Mouse (Mus musculus) limb, embryonic 15.5 days (tissue): ENCODE results near the gene Znhit3. TPM values are rescaled to one million over a fixed set of nuclear protein-coding genes. Genes with fewer than 3 reads are reported as not detected.
A peak's percentile ranks its signal among the peaks of the same experiment; 100 is the strongest.

Source experiments
- ATAC-seq: fragments of 200-750 bp; cut with Nextera tagmentation; 2 replicates; pipeline ENCODE4 v1.8.0; 2017; ENCODE audit warnings: low read depth, moderate TSS enrichment; ENCODE audit not compliant: insufficient number of reproducible peaks, low FRiP score, low TSS enrichment
- H3K27ac ChIP-seq: fragments of 300-500 bp; sonication (generic); 2 replicates; pipeline ENCODE4 v1.5.1; 2015; ENCODE audit warnings: moderate library complexity, mild to moderate bottlenecking, inconsistent platforms
- H3K27me3 ChIP-seq: fragments of 300-500 bp; sonication (generic); 2 replicates; pipeline ENCODE4 v1.6.1; 2015; ENCODE audit warnings: inconsistent platforms
- H3K36me3 ChIP-seq: fragments of 300-500 bp; sonication (generic); 2 replicates; pipeline ENCODE4 v1.6.1; 2015; ENCODE audit warnings: inconsistent platforms
- H3K4me1 ChIP-seq: fragments of 300-500 bp; sonication (generic); 2 replicates; pipeline ENCODE4 v1.6.1; 2015; ENCODE audit warnings: inconsistent platforms
- H3K4me2 ChIP-seq: fragments of 300-500 bp; sonication (generic); 2 replicates; pipeline ENCODE4 v1.6.1; 2015; ENCODE audit warnings: mild to moderate bottlenecking, inconsistent platforms
- H3K4me3 ChIP-seq: fragments of 300-500 bp; sonication (generic); 2 replicates; pipeline ENCODE4 v1.5.1; 2015; ENCODE audit warnings: mild to moderate bottlenecking, inconsistent platforms
- H3K9ac ChIP-seq: fragments of 300-500 bp; sonication (generic); 2 replicates; pipeline ENCODE4 v1.6.1; 2015; ENCODE audit warnings: inconsistent platforms
- H3K9me3 ChIP-seq: fragments of 300-500 bp; sonication (generic); 2 replicates; pipeline ENCODE4 v1.6.1; 2016; ENCODE audit warnings: inconsistent platforms
- WGBS: fragments of 180-500 bp; shearing (Covaris S2); methylation state at CpG from one replicate; pipeline ENCODE4 v1.1.7; 2015; 5-methylcytosine and 5-hydroxymethylcytosine counted together
- polyA plus RNA-seq: library from polyadenylated mRNA; unstranded; fragments of >200 nt; fragmentation: Nextera tagmentation; extraction: Ambion mirVana; gene quantifications from 2 replicates; pipeline ENCODE4 v1.2.1, GENCODE M21; 2015

The Znhit3 gene
- polyA plus RNA-seq, 1 experiment from 2014 or later, result 51.6 TPM

- Histone ChIP-seq H3K9ac (no peak overlapping the region), H3K9me3 (no peaks in the 10 kb centered on the region), H3K36me3 (no peaks in the 10 kb centered on the region), H3K27me3 (no peaks in the 10 kb centered on the region), H3K4me2 (no peak overlapping the region), H3K27ac (no peak overlapping the region), H3K4me3 (no peak overlapping the region), H3K4me1 (peaks cover 25% of the 10 kb centered on the region)
- WGBS, result 42% methylated on average over 3 of the region's 3 CpGs
- no peak for ATAC-seq
These were observed 3.1 kb upstream of the Znhit3 start for GRCm38 (mm10) chr11:84919276-84919675.

GRCm38 (mm10) chr11:84918425-84918824, 2.3 kb upstream of the Znhit3 start:
- Histone ChIP-seq H3K9me3 (no peaks in the 10 kb centered on the region), H3K27ac (no peak overlapping the region), H3K4me1 (peaks cover 28% of the 10 kb centered on the region), H3K27me3 (no peaks in the 10 kb centered on the region), H3K36me3 (peaks cover 5% of the 10 kb centered on the region), H3K4me3 (no peak overlapping the region), H3K4me2 (peak overlapping the region; percentile 21), H3K9ac (no peak overlapping the region)
- ATAC-seq, result no peak
- 4% methylated on average over 16 of the region's 16 CpGs for WGBS

- Histone ChIP-seq H3K4me2 (peak overlapping the region; percentile 66), H3K4me3 (peak overlapping the region; percentile 94), H3K9me3 (no peaks in the 10 kb centered on the region), H3K27ac (no peak overlapping the region), H3K4me1 (peaks cover 28% of the 10 kb centered on the region), H3K9ac (peak overlapping the region; percentile 86; the same call in 1 of the 2 replicates), H3K36me3 (peaks cover 20% of the 10 kb centered on the region), H3K27me3 (no peaks in the 10 kb centered on the region)
- 57% methylated on average over 7 of the region's 7 CpGs for WGBS
- ATAC-seq, result no peak
These were observed 636 bp upstream of the Znhit3 start for GRCm38 (mm10) chr11:84916703-84917300.

DNA sequence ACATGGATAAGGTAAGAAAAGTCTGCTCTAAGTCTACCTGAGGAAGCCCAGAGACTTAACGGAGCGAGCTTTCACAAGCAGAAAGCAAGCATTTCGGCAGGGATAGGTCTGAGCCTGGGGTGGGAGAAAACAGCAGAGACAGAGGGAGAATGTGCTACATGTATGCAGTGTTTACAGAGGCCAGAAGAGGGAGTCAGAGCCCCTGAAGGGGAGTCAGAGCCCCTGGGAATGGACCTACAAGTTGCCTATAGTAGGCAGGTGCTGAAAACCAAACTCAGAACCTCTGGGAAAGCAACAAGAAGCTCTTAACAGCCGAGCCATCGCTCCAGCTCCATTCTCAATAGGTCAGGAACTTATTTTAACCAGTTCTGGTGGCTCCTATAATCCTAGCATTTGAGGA, 1.5 kb downstream of the Znhit3 start:
- Histone ChIP-seq H3K4me2 (0 out of 2 replicates have a peak overlapping the region, but pooled peaks have one; percentile 66), H3K36me3 (peaks cover 40% of the 10 kb centered on the region), H3K9ac (no peak overlapping the region), H3K4me3 (no peak overlapping the region), H3K27ac (no peak overlapping the region), H3K9me3 (no peaks in the 10 kb centered on the region), H3K27me3 (no peaks in the 10 kb centered on the region), H3K4me1 (peaks cover 28% of the 10 kb centered on the region)
- WGBS, result 79% methylated on average over 5 of the region's 5 CpGs
- ATAC-seq, result no peak

GRCm38 (mm10) chr11:84910411-84910810, 5.8 kb downstream of the Znhit3 start:
- H3K4me2 ChIP-seq, result no peak overlapping the region
- H3K4me1 ChIP-seq, result peaks cover 13% of the 10 kb centered on the region
- no peaks in the 10 kb centered on the region for H3K9me3 ChIP-seq
- no peak overlapping the region for H3K4me3 ChIP-seq
- 76% methylated on average over 4 of the region's 4 CpGs for WGBS
- no peaks in the 10 kb centered on the region for H3K27me3 ChIP-seq
- ATAC-seq, result no peak
- H3K36me3 ChIP-seq, result peaks cover 82% of the 10 kb centered on the region
- H3K27ac ChIP-seq, result no peak overlapping the region
- H3K9ac ChIP-seq, result no peak overlapping the region

DNA sequence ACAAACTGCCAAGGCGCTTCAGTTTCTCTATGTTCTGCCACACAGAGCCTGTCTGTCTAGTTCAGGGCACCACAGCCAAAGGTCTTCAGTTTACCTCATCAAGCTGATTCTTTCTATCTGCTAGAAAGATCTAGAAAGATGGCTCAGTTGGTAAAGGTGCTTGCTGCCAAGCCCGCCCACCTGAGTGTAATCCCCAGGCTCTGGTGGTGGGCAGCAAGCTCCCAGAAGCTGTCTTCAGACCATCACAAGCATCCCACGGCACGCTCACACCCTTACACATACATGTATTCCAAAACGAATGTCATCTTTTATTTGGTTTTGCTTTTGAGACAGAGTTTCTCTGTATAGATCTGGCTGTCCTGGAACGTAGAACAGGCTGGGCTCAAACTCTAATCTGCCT, 7.7 kb downstream of the Znhit3 start:
- Histone ChIP-seq H3K4me2 (no peak overlapping the region), H3K36me3 (peaks cover 93% of the 10 kb centered on the region), H3K9me3 (no peaks in the 10 kb centered on the region), H3K4me1 (no peaks in the 10 kb centered on the region), H3K27me3 (no peaks in the 10 kb centered on the region), H3K9ac (no peak overlapping the region), H3K4me3 (no peak overlapping the region), H3K27ac (no peak overlapping the region)
- WGBS, result 93% methylated on average over 6 of the region's 6 CpGs
- ATAC-seq, result no peak

- H3K4me1 ChIP-seq, result no peaks in the 10 kb centered on the region
- no peaks in the 10 kb centered on the region for H3K9me3 ChIP-seq
- H3K27me3 ChIP-seq, result no peaks in the 10 kb centered on the region
- WGBS, result 73% methylated on average over 3 of the region's 3 CpGs
- ATAC-seq, result no peak
- H3K27ac ChIP-seq, result no peak overlapping the region
- no peak overlapping the region for H3K4me3 ChIP-seq
- H3K36me3 ChIP-seq, result peaks cover 94% of the 10 kb centered on the region
- H3K9ac ChIP-seq, result no peak overlapping the region
- H3K4me2 ChIP-seq, result no peak overlapping the region
These were observed 9.1 kb downstream of the Znhit3 start for GRCm38 (mm10) chr11:84907081-84907480.

GRCm38 (mm10) chr11:84904597-84905144, 11.5 kb downstream of the Znhit3 start:
- H3K4me3 ChIP-seq, result no peak overlapping the region
- H3K36me3 ChIP-seq, result peaks cover 96% of the 10 kb centered on the region
- H3K9ac ChIP-seq, result no peak overlapping the region
- H3K9me3 ChIP-seq, result no peaks in the 10 kb centered on the region
- H3K4me2 ChIP-seq, result no peak overlapping the region
- H3K27me3 ChIP-seq, result no peaks in the 10 kb centered on the region
- no peak for ATAC-seq
- no peaks in the 10 kb centered on the region for H3K4me1 ChIP-seq
- no peak overlapping the region for H3K27ac ChIP-seq
- 86% methylated on average over 9 of the region's 9 CpGs for WGBS

DNA sequence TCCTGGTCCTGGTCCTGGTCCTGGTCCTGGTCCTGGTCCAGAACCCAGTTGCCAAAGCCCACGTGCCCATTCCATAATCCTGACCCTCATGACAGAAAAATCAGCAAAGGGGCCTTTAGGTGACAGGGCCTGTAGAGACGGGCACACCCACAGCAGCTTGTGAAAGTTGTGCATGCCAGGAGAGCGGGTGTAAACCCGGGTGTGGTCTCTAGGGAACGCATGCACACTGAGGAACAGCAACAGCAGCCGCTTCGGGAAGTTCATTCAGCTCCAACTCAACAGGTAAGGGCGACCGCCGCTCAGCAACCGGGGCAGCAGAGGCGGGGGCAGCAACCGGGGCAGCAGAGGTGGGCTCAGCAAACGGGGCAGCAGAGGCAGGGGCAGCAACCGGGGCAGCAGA, 23.1 kb downstream of the Znhit3 start:
- Histone ChIP-seq H3K4me1 (no peaks in the 10 kb centered on the region), H3K4me2 (no peak overlapping the region), H3K27me3 (no peaks in the 10 kb centered on the region), H3K4me3 (no peak overlapping the region), H3K36me3 (peaks cover 73% of the 10 kb centered on the region), H3K9me3 (no peaks in the 10 kb centered on the region), H3K9ac (no peak overlapping the region), H3K27ac (no peak overlapping the region)
- ATAC-seq, result no peak
- 85% methylated on average over 14 of the region's 15 CpGs for WGBS

DNA sequence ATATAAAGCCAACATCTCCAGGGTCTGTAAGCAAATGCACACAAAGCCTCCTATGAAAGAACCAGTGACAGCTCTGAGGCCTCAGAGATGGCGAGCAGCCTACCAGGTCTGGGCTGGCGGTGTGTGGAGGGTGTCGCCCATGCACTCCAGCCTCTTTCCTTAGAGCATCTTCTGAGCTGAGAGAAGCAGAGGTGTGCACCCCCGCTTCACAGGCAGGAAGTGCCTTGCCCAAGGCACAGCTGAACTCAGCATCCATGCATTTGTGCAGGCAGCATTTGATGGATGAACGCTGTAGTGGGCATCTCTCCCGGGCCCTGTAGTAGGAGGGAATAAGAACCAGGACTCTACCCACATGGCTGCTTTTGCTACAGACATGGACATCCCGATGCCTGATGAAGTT, 24.5 kb downstream of the Znhit3 start:
- Histone ChIP-seq H3K36me3 (peaks cover 70% of the 10 kb centered on the region), H3K27ac (no peak overlapping the region), H3K4me2 (no peak overlapping the region), H3K9me3 (no peaks in the 10 kb centered on the region), H3K27me3 (no peaks in the 10 kb centered on the region), H3K9ac (no peak overlapping the region), H3K4me3 (no peak overlapping the region), H3K4me1 (no peaks in the 10 kb centered on the region)
- no peak for ATAC-seq
- WGBS, result 96% methylated on average over 7 of the region's 7 CpGs

DNA sequence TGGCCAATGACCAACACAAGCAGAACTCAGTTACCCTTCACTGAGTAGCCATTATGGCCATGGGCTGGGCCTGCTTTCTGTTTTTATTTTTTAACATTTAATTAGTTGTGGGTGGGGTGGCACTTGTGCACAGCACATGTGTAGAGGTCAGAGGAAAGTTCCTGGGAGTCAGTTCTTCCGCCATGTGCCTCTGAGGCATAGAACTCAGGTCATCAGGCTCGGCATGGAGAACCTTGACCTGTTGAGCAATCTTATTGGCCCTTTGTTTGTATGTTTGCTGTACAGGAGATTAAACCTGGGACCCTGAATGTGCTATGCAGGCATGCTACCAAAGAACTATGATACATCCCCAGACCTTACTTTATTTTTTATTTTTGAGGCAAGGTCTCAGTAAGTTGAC, 26.7 kb downstream of the Znhit3 start:
- no peak overlapping the region for H3K27ac ChIP-seq
- H3K4me2 ChIP-seq, result no peak overlapping the region
- ATAC-seq, result no peak
- no peaks in the 10 kb centered on the region for H3K27me3 ChIP-seq
- no peaks in the 10 kb centered on the region for H3K4me1 ChIP-seq
- no peak overlapping the region for H3K4me3 ChIP-seq
- no peak overlapping the region for H3K9ac ChIP-seq
- no peaks in the 10 kb centered on the region for H3K9me3 ChIP-seq
- WGBS, result 97% methylated on average over 2 of the region's 2 CpGs
- peaks cover 70% of the 10 kb centered on the region for H3K36me3 ChIP-seq

GRCm38 (mm10) chr11:84888025-84888424, 28.1 kb downstream of the Znhit3 start:
- Histone ChIP-seq H3K4me2 (no peak overlapping the region), H3K36me3 (peaks cover 77% of the 10 kb centered on the region), H3K27me3 (no peaks in the 10 kb centered on the region), H3K27ac (no peak overlapping the region), H3K4me1 (no peaks in the 10 kb centered on the region), H3K9me3 (no peaks in the 10 kb centered on the region), H3K4me3 (no peak overlapping the region), H3K9ac (no peak overlapping the region)
- no peak for ATAC-seq
- 97% methylated on average over 8 of the region's 8 CpGs for WGBS
